Mouse (Mus musculus): ENCODE data around the gene Olfr1090. TPM values are rescaled to one million over a fixed set of nuclear protein-coding genes. Genes with fewer than 3 reads are reported as not detected.

Olfr1090 gene
- polyA plus RNA-seq (2016; fragmentation: Nextera tagmentation; extraction: Ambion mirVana), result not detected in 2 replicates

DNA sequence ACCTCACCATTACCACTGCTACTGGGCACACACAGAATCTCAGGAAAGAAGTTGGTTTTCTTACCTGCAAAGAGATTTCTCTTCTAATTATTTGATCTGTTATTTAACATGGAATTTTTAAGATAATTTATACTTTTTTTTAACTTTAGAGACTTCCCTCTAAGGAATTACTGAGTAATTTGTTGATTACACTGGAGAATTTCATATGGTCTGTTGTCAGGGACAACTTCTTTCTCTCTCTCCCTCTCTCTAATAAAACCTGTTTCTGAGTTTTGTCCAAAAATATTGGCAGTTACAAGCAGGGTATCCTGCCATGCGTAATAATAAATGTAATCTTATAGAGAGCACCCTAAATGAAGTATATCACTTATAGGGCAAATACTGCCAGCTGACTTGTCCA lies at the start of gene Olfr1090:
Gene Olfr1090 (minus strand): TSS at position 101 of the 400 bp plus-strand sequence.
- Histone ChIP-seq H3K9ac (no peak within 1 kb of the TSS), H3K4me2 (no peak within 1 kb of the TSS), H3K27ac (ENCODE audit: poor library complexity, severe bottlenecking) (no peak within 1 kb of the TSS), H3K4me1 (replicated peaks) (no peaks in the 10 kb centered on the region), H3K27me3 (replicated peaks) (no peaks in the 10 kb centered on the region), H3K4me3 (no peak within 1 kb of the TSS), H3K9me3 (replicated peaks) (no peaks in the 10 kb centered on the region), H3K36me3 (no peaks in the 10 kb centered on the region)
- no peak for ATAC-seq (ENCODE audit: insufficient number of reproducible peaks, low FRiP score)
- 92% methylated on average over 1 of the region's 1 CpGs for WGBS

DNA sequence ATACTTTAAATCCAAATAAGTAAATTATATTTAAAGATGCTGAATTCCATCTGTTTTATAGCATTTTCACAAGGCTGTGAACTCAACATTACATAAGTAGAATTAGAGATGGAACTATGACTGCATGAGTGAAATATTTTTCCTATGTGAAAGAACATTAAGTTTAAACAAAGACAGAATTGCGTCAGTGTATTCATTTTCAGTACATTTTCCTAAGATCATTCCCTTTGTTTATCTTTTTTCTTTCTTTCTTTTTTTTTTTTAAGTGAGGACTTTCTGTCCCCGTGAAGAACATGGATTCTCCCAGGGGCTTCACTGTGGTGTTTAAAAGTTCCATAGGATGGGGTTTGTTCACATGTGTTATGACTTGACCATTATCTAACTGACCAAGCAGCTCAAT lies 23.4 kb upstream of the Olfr1090 start, which contains the start of gene Olfr1093:
Gene Olfr1093 (plus strand): TSS at position 301 of the 400 bp plus-strand sequence.
- Histone ChIP-seq H3K4me3 (no peak within 1 kb of the TSS), H3K4me1 (replicated peaks) (no peaks in the 10 kb centered on the region)
- 77% methylated on average over 2 of the region's 2 CpGs for WGBS

DNA sequence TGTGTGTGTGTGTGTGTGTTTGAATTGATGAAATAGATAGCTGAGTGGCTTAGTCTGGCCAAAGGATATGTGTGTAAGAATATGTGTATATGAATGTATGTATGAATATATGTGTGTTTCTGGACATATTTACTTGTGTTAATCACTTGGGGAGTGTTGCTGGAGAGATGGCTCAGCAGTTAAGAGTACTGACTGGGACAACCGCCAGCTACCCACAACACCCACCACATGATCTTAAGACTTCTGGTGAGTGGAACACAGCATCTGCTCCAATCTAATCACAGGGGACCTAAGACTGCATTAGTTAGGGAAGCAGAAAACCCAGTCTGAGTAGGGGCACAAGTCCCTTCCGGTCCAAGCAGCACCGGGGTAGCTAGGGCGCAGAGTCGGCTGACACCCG lies 2.3 kb upstream of the Olfr1090 start:
- no peaks in the 10 kb centered on the region for H3K27me3 ChIP-seq (replicated peaks)
- no peaks in the 10 kb centered on the region for H3K9me3 ChIP-seq (replicated peaks)
- no peak overlapping the region for H3K4me2 ChIP-seq
- H3K36me3 ChIP-seq, result no peaks in the 10 kb centered on the region
- 91% methylated on average over 6 of the region's 6 CpGs for WGBS
- no peak for ATAC-seq (ENCODE audit: insufficient number of reproducible peaks, low FRiP score)
- no peak overlapping the region for H3K4me3 ChIP-seq
- H3K27ac ChIP-seq (ENCODE audit: poor library complexity, severe bottlenecking), result no peak overlapping the region
- no peaks in the 10 kb centered on the region for H3K4me1 ChIP-seq (replicated peaks)
- no peak overlapping the region for H3K9ac ChIP-seq

More for the DNA sequence above, 23.4 kb upstream of the Olfr1090 start, which contains the start of gene Olfr1093:
- Histone ChIP-seq H3K36me3 (no peaks in the 10 kb centered on the region), H3K4me2 (no peak within 1 kb of the TSS), H3K27me3 (replicated peaks) (no peaks in the 10 kb centered on the region), H3K27ac (ENCODE audit: poor library complexity, severe bottlenecking) (no peak within 1 kb of the TSS), H3K9ac (no peak within 1 kb of the TSS), H3K9me3 (replicated peaks) (no peaks in the 10 kb centered on the region)
- ATAC-seq (ENCODE audit: insufficient number of reproducible peaks, low FRiP score), result no peak

DNA sequence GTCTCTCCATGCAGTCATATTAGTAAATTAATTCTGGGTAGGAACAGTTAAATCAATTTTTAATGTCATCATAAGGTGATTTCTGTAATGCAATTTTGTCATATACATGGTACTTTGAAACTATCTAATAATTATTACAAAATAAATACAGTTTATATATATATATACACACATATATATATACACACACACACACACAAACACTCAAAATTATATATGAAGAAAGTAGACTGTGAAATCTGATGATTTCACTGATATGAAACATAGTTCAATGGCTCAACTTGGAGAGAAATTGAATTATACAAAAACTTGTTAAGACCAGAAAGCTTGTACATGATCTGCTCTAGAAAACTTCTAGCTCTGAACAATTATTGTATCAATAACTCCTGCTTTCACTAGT lies 25.2 kb downstream of the Olfr1090 start, which contains the start of gene Olfr1089:
Gene Olfr1089 (minus strand): TSS at position 101 of the 400 bp plus-strand sequence.
- no peak for ATAC-seq (ENCODE audit: insufficient number of reproducible peaks, low FRiP score)
- H3K4me2 ChIP-seq, result no peak within 1 kb of the TSS
- H3K9ac ChIP-seq, result no peak within 1 kb of the TSS
- no peak within 1 kb of the TSS for H3K4me3 ChIP-seq
- H3K9me3 ChIP-seq (replicated peaks), result no peaks in the 10 kb centered on the region
- H3K36me3 ChIP-seq, result no peaks in the 10 kb centered on the region
- no peaks in the 10 kb centered on the region for H3K4me1 ChIP-seq (replicated peaks)
- H3K27me3 ChIP-seq (replicated peaks), result no peaks in the 10 kb centered on the region
- H3K27ac ChIP-seq (ENCODE audit: poor library complexity, severe bottlenecking), result no peak within 1 kb of the TSS

Other genes with a start within 250 kb of the Olfr1090 start
- gene Olfr1079, start 216.5 kb downstream of the Olfr1090 start, polyA plus RNA-seq (2016; fragmentation: Nextera tagmentation; extraction: Ambion mirVana), result not detected in 2 replicates
- not detected in 2 replicates for gene Olfr1080, start 200.8 kb downstream of the Olfr1090 start, polyA plus RNA-seq (2016; fragmentation: Nextera tagmentation; extraction: Ambion mirVana)
- not detected in 2 replicates for gene Olfr1082, start 160.0 kb downstream of the Olfr1090 start, polyA plus RNA-seq (2016; fragmentation: Nextera tagmentation; extraction: Ambion mirVana)
- gene Olfr1084, start 119.3 kb downstream of the Olfr1090 start, polyA plus RNA-seq (2016; fragmentation: Nextera tagmentation; extraction: Ambion mirVana), result not detected in 2 replicates
- gene Olfr1085, start 97.0 kb downstream of the Olfr1090 start, polyA plus RNA-seq (2016; fragmentation: Nextera tagmentation; extraction: Ambion mirVana), result not detected in 2 replicates
- not detected in 2 replicates for gene Olfr1086, start 78.9 kb downstream of the Olfr1090 start, polyA plus RNA-seq (2016; fragmentation: Nextera tagmentation; extraction: Ambion mirVana)
- gene Olfr1087, start 60.6 kb downstream of the Olfr1090 start, polyA plus RNA-seq (2016; fragmentation: Nextera tagmentation; extraction: Ambion mirVana), result not detected in 2 replicates
- gene Olfr1089, start 25.3 kb downstream of the Olfr1090 start, polyA plus RNA-seq (2016; fragmentation: Nextera tagmentation; extraction: Ambion mirVana), result not detected in 2 replicates
- gene Olfr1093, start 23.5 kb upstream of the Olfr1090 start, polyA plus RNA-seq (2016; fragmentation: Nextera tagmentation; extraction: Ambion mirVana), result not detected in 2 replicates
- not detected in 2 replicates for gene Olfr141, start 51.0 kb upstream of the Olfr1090 start, polyA plus RNA-seq (2016; fragmentation: Nextera tagmentation; extraction: Ambion mirVana)
- gene Olfr1094, start 65.7 kb upstream of the Olfr1090 start, polyA plus RNA-seq (2016; fragmentation: Nextera tagmentation; extraction: Ambion mirVana), result not detected in 2 replicates
- gene Olfr1095, start 92.7 kb upstream of the Olfr1090 start, polyA plus RNA-seq (2016; fragmentation: Nextera tagmentation; extraction: Ambion mirVana), result not detected in 2 replicates
- gene Gm13723, start 115.8 kb upstream of the Olfr1090 start, polyA plus RNA-seq (2016; fragmentation: Nextera tagmentation; extraction: Ambion mirVana), result not detected in 2 replicates
- not detected in 2 replicates for gene Olfr1097, start 133.2 kb upstream of the Olfr1090 start, polyA plus RNA-seq (2016; fragmentation: Nextera tagmentation; extraction: Ambion mirVana)
- gene Olfr1098, start 165.6 kb upstream of the Olfr1090 start, polyA plus RNA-seq (2016; fragmentation: Nextera tagmentation; extraction: Ambion mirVana), result not detected in 2 replicates
- not detected in 2 replicates for gene Olfr1099, start 201.7 kb upstream of the Olfr1090 start, polyA plus RNA-seq (2016; fragmentation: Nextera tagmentation; extraction: Ambion mirVana)
- not detected in 2 replicates for gene Olfr1100, start 221.0 kb upstream of the Olfr1090 start, polyA plus RNA-seq (2016; fragmentation: Nextera tagmentation; extraction: Ambion mirVana)
- not detected in 2 replicates for gene Olfr1101, start 232.2 kb upstream of the Olfr1090 start, polyA plus RNA-seq (2016; fragmentation: Nextera tagmentation; extraction: Ambion mirVana)
- not detected in 2 replicates for gene Olfr1102, start 239.4 kb upstream of the Olfr1090 start, polyA plus RNA-seq (2016; fragmentation: Nextera tagmentation; extraction: Ambion mirVana)